Mouse (Mus musculus): ENCODE data around the gene Stpg1. TPM values are rescaled to one million over a fixed set of nuclear protein-coding genes. Genes with fewer than 3 reads are reported as not detected.
A peak's percentile ranks its signal among the peaks of the same experiment; 100 is the strongest.

Stpg1 gene
- polyA plus RNA-seq, 1 experiment from 2014 or later, result 0.13 TPM

- Histone ChIP-seq H3K27ac (ENCODE audit: low read depth, low read length) (peak overlapping the region; percentile 59; the same call in 1 of the 2 replicates), H3K4me1 (ENCODE audit: control insufficient read depth, insufficient read depth, low read length) (peaks cover 63% of the 10 kb centered on the region), H3K4me3 (ENCODE audit: low read depth, low read length) (peak overlapping the region; percentile 42), H3K36me3 (ENCODE audit: control insufficient read depth, insufficient read depth, low read length) (no peaks in the 10 kb centered on the region), H3K27me3 (ENCODE audit: control insufficient read depth, insufficient read depth, low read length) (peaks cover 41% of the 10 kb centered on the region), H3K9me3 (replicated peaks; ENCODE audit: control insufficient read depth, low read length) (no peaks in the 10 kb centered on the region), H3K9ac (ENCODE audit: low read depth, low read length) (peak overlapping the region; percentile 63), H3K4me2 (peak overlapping the region; percentile 68)
- ATAC-seq (replicated peaks; ENCODE audit: insufficient number of reproducible peaks, low FRiP score, low TSS enrichment), result peak; percentile 37; the same call in 1 of the 2 replicates
- 9% methylated on average over 32 of the region's 32 CpGs for WGBS (ENCODE audit: insufficient replicate concordance)
Observed at GRCm38 (mm10) chr4:135570152-135571036, 75.8 kb downstream of the Stpg1 start.

GRCm38 (mm10) chr4:135571037-135571550 is 76.5 kb downstream of the Stpg1 start:
- peak overlapping the region; percentile 63; the same call in 1 of the 2 replicates for H3K9ac ChIP-seq (ENCODE audit: low read depth, low read length)
- no peak for ATAC-seq (replicated peaks; ENCODE audit: insufficient number of reproducible peaks, low FRiP score, low TSS enrichment)
- peaks cover 46% of the 10 kb centered on the region for H3K27me3 ChIP-seq (ENCODE audit: control insufficient read depth, insufficient read depth, low read length)
- H3K4me2 ChIP-seq, result peak overlapping the region; percentile 16; the same call in 1 of the 2 replicates
- peak overlapping the region; percentile 59; the same call in 1 of the 2 replicates for H3K27ac ChIP-seq (ENCODE audit: low read depth, low read length)
- WGBS (ENCODE audit: insufficient replicate concordance), result 37% methylated on average over 6 of the region's 6 CpGs
- peaks cover 56% of the 10 kb centered on the region for H3K4me1 ChIP-seq (ENCODE audit: control insufficient read depth, insufficient read depth, low read length)
- H3K36me3 ChIP-seq (ENCODE audit: control insufficient read depth, insufficient read depth, low read length), result no peaks in the 10 kb centered on the region
- no peak overlapping the region for H3K4me3 ChIP-seq (ENCODE audit: low read depth, low read length)
- H3K9me3 ChIP-seq (replicated peaks; ENCODE audit: control insufficient read depth, low read length), result no peaks in the 10 kb centered on the region

GRCm38 (mm10) chr4:135572276-135572675 is 77.7 kb downstream of the Stpg1 start:
- peaks cover 44% of the 10 kb centered on the region for H3K4me1 ChIP-seq (ENCODE audit: control insufficient read depth, insufficient read depth, low read length)

GRCm38 (mm10) chr4:135573251-135573808 is 78.7 kb downstream of the Stpg1 start, which contains the start of gene Grhl3:
Gene Grhl3, minus strand, starts transcription at chr4:135573630.
- Histone ChIP-seq H3K4me3 (ENCODE audit: low read depth, low read length) (peak within 1 kb of the TSS; percentile 39), H3K4me2 (peak within 1 kb of the TSS; percentile 53), H3K9me3 (replicated peaks; ENCODE audit: control insufficient read depth, low read length) (no peaks in the 10 kb centered on the region), H3K36me3 (ENCODE audit: control insufficient read depth, insufficient read depth, low read length) (no peaks in the 10 kb centered on the region), H3K4me1 (ENCODE audit: control insufficient read depth, insufficient read depth, low read length) (peaks cover 34% of the 10 kb centered on the region), H3K27me3 (ENCODE audit: control insufficient read depth, insufficient read depth, low read length) (peaks cover 48% of the 10 kb centered on the region), H3K27ac (ENCODE audit: low read depth, low read length) (no peak within 1 kb of the TSS), H3K9ac (ENCODE audit: low read depth, low read length) (peak within 1 kb of the TSS; percentile 56)
- ATAC-seq (replicated peaks; ENCODE audit: insufficient number of reproducible peaks, low FRiP score, low TSS enrichment), result no peak
- under 1% methylated on average over 31 of the region's 31 CpGs for WGBS (ENCODE audit: insufficient replicate concordance)

More at GRCm38 (mm10) chr4:135572276-135572675, 77.7 kb downstream of the Stpg1 start:
- no peak for ATAC-seq (replicated peaks; ENCODE audit: insufficient number of reproducible peaks, low FRiP score, low TSS enrichment)
- no peaks in the 10 kb centered on the region for H3K36me3 ChIP-seq (ENCODE audit: control insufficient read depth, insufficient read depth, low read length)
- H3K27me3 ChIP-seq (ENCODE audit: control insufficient read depth, insufficient read depth, low read length), result peaks cover 48% of the 10 kb centered on the region
- H3K27ac ChIP-seq (ENCODE audit: low read depth, low read length), result no peak overlapping the region
- H3K4me2 ChIP-seq, result peak overlapping the region; percentile 53
- no peaks in the 10 kb centered on the region for H3K9me3 ChIP-seq (replicated peaks; ENCODE audit: control insufficient read depth, low read length)
- whole genome bisulfite sequencing (ENCODE audit: insufficient replicate concordance), result 31% methylated on average over 8 of the region's 8 CpGs
- no peak overlapping the region for H3K9ac ChIP-seq (ENCODE audit: low read depth, low read length)
- peak overlapping the region; percentile 39; the same call in 1 of the 2 replicates for H3K4me3 ChIP-seq (ENCODE audit: low read depth, low read length)

- 54% methylated on average over 15 of the region's 15 CpGs for WGBS (ENCODE audit: insufficient replicate concordance)
- peaks cover 13% of the 10 kb centered on the region for H3K4me1 ChIP-seq (ENCODE audit: control insufficient read depth, insufficient read depth, low read length)
- H3K9me3 ChIP-seq (replicated peaks; ENCODE audit: control insufficient read depth, low read length), result 0 out of 2 replicates have a peak, but pooled peaks cover 2% of the 10 kb centered on the region
- no peaks in the 10 kb centered on the region for H3K36me3 ChIP-seq (ENCODE audit: control insufficient read depth, insufficient read depth, low read length)
- H3K4me2 ChIP-seq, result no peak overlapping the region
- H3K27me3 ChIP-seq (ENCODE audit: control insufficient read depth, insufficient read depth, low read length), result peaks cover 40% of the 10 kb centered on the region
- H3K9ac ChIP-seq (ENCODE audit: low read depth, low read length), result no peak overlapping the region
- no peak overlapping the region for H3K4me3 ChIP-seq (ENCODE audit: low read depth, low read length)
- H3K27ac ChIP-seq (ENCODE audit: low read depth, low read length), result no peak overlapping the region
- ATAC-seq (replicated peaks; ENCODE audit: insufficient number of reproducible peaks, low FRiP score, low TSS enrichment), result no peak
Observed at GRCm38 (mm10) chr4:135575365-135576140, 81.0 kb downstream of the Stpg1 start.

GRCm38 (mm10) chr4:135578490-135578889 is 83.9 kb downstream of the Stpg1 start:
- peaks cover 22% of the 10 kb centered on the region for H3K27me3 ChIP-seq (ENCODE audit: control insufficient read depth, insufficient read depth, low read length)

GRCm38 (mm10) chr4:135579695-135580094 is 85.1 kb downstream of the Stpg1 start:
- Histone ChIP-seq H3K9ac (ENCODE audit: low read depth, low read length) (no peak overlapping the region), H3K27me3 (ENCODE audit: control insufficient read depth, insufficient read depth, low read length) (peaks cover 12% of the 10 kb centered on the region), H3K27ac (ENCODE audit: low read depth, low read length) (no peak overlapping the region), H3K9me3 (replicated peaks; ENCODE audit: control insufficient read depth, low read length) (0 out of 2 replicates have a peak, but pooled peaks cover 2% of the 10 kb centered on the region), H3K36me3 (ENCODE audit: control insufficient read depth, insufficient read depth, low read length) (no peaks in the 10 kb centered on the region), H3K4me1 (ENCODE audit: control insufficient read depth, insufficient read depth, low read length) (no peaks in the 10 kb centered on the region), H3K4me2 (no peak overlapping the region), H3K4me3 (ENCODE audit: low read depth, low read length) (no peak overlapping the region)
- no peak for ATAC-seq (replicated peaks; ENCODE audit: insufficient number of reproducible peaks, low FRiP score, low TSS enrichment)
- 40% methylated on average over 6 of the region's 6 CpGs for WGBS (ENCODE audit: insufficient replicate concordance)

More at GRCm38 (mm10) chr4:135578490-135578889, 83.9 kb downstream of the Stpg1 start:
- Histone ChIP-seq H3K36me3 (ENCODE audit: control insufficient read depth, insufficient read depth, low read length) (no peaks in the 10 kb centered on the region), H3K27ac (ENCODE audit: low read depth, low read length) (no peak overlapping the region), H3K4me2 (no peak overlapping the region), H3K9me3 (replicated peaks; ENCODE audit: control insufficient read depth, low read length) (0 out of 2 replicates have a peak, but pooled peaks cover 2% of the 10 kb centered on the region), H3K9ac (ENCODE audit: low read depth, low read length) (no peak overlapping the region), H3K4me1 (ENCODE audit: control insufficient read depth, insufficient read depth, low read length) (peaks cover 6% of the 10 kb centered on the region), H3K4me3 (ENCODE audit: low read depth, low read length) (no peak overlapping the region)
- WGBS (ENCODE audit: insufficient replicate concordance), result 68% methylated on average over 5 of the region's 5 CpGs
- ATAC-seq (replicated peaks; ENCODE audit: insufficient number of reproducible peaks, low FRiP score, low TSS enrichment), result no peak

Data from heart, embryonic 11.5 days (tissue).